Mouse (Mus musculus): ENCODE results near the gene Wdr82.
A peak's percentile ranks its signal among the peaks of the same experiment; 100 is the strongest.

The Wdr82 gene

DNA sequence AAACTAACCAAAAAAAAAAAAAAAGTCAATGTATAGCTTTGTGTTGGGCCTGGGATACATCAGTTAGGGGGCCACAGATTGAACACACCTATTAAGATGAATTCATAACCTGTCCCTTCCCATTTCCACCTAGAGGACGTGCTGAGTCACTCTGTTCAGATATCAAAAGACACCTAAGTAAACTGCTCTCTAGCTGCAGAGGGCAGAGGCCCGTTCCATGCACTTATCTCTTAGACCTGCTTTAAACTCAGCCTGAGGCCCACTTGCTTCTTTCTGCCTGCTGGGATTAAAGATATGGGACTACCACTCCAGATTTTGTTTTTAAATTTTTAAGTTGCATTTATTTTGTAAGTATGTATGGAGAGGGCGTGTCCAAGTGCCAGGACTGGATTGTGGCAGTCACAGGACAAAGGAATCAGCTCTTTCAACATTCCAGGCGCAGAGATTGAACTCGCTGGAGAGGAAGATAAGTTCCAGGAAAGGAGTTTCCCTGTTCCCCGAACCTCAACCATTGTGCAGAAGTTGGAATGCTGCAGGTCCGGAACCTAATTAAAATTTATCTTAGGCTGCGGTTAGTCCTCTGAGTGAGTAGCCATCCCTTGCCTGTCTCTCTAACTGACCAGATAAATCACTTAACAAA lies 57.2 kb downstream of the Wdr82 start:
- no peak for DNase-seq

DNA sequence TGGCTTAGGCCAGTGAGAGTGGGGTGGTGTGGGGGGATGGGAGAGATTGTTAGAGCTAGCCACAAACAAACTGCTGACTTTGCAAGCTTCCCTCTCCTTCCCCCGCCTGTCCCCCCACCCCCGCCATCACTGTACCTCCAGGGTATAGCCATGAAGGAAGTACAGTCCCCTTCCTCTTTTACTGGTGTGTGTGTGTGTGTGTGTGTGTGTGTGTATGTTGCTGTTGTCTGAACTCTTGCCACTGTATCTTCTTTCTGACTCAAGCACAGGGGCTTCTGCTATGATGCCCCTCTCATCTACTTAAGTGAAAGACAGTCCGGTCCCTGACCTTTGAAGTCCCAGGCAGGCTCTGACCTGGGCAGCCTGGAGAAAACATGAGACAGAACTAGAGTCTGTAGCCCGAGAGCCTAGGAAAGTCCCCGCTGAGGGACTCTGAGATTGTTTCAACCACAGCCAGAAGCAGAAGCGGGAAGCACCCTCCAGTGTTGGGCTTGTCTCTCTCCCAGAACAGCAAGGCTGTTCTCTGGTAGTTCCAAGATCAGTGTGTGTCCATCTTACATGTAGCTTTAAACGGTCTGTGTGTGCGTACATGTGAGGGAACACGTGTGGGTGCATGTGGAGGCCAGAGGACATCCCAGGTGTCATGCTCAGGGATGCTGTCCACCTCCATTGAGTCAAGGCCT lies 59.5 kb downstream of the Wdr82 start:
- peak; percentile 43 for DNase-seq

DNA sequence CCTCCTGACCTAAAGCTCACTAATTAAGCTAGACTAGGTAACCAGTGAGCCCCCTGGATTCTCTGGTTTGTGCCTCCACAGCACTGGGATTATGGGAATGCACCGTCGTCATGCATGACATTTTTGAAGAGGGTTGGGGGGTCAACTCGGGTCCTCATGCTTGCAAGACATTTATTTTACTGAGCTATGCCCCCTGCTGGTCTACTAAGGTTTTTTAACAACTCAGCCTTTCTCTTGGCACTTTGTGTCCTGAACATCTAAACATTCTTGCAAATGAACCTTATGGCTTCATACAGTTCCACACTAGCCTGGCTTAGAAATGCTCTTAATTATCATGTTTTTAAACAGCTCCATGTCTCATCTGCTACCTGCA lies 60.0 kb downstream of the Wdr82 start:
- no peak for DNase-seq

DNA sequence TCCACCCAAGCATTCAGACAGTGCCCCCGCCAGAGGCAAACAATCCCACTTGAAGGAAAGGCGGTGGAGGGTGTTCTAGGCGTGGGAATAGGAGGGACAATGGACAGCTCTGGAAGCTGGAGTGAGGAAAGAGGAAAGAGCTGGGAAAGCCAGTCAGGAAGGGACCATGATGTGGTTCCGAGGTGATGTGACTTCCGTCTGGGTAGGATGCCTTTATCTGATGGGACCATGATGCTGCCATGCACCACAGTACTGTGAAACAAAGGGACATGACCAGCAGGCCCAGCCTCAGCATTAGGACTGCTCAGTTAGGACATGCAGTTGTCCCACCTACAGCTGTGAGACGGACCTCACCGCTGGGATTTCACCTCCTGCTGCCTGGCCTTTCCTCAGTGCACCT lies 60.5 kb downstream of the Wdr82 start:
- DNase-seq: no peak

DNA sequence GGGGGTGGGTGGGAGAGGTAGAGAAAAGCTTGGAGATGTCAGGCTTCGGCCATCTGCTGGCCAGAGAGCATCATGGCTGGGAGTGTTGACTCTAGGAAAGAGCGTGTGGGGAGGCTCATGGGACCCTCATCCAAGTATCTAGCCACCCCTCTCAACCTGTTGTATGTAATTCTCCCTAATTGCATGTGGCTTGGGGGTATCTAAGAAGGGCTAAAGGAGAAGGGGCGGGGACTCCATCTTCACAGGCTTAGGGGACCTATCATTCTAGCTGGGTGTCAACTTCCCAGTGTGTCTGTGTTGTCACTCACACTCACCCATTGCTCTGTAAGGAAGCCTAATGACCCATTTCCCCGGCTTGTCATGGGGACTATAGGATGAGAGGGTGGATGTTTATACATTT lies 61.1 kb downstream of the Wdr82 start:
- no peak for DNase-seq

DNA sequence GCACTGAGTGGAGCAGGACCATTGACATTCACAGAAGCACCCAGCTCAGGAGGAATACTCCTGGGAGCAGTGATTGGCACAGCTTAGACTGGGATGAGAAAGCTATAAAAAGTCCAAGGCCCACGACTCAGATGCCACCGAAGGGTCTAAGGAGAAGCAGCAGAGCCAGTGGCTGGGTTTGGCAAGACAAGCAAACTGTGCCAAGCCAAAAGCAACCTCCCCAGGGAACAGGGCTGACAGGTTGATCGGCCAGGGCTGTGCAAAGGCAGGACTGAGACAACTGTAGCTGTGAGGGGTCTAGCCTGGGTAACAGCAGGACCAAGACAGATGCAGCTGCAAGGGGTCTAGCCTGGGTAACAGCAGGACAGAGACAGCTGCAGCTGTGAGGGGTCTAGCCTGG lies 62.2 kb downstream of the Wdr82 start:
- no peak for DNase-seq

DNA sequence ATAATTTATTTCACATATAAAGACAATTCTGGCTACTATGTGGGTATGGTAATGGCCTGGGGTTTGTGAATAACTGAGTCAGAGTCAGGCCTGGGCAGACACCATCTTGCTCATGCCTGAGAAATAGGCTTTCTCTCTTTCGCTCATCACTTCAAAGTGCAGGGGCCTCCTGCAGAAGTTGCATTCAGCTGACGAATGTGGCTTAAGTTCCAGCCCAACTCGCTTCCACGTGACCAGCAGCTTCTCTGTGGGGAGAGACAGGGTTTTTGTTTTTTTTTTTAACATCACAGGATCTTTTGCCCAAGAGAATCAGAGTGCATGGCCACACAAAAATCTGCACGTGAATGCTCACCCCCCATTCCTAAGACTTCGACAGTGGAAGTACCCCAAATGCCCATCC lies 63.2 kb downstream of the Wdr82 start:
- DNase-seq: no peak

DNA sequence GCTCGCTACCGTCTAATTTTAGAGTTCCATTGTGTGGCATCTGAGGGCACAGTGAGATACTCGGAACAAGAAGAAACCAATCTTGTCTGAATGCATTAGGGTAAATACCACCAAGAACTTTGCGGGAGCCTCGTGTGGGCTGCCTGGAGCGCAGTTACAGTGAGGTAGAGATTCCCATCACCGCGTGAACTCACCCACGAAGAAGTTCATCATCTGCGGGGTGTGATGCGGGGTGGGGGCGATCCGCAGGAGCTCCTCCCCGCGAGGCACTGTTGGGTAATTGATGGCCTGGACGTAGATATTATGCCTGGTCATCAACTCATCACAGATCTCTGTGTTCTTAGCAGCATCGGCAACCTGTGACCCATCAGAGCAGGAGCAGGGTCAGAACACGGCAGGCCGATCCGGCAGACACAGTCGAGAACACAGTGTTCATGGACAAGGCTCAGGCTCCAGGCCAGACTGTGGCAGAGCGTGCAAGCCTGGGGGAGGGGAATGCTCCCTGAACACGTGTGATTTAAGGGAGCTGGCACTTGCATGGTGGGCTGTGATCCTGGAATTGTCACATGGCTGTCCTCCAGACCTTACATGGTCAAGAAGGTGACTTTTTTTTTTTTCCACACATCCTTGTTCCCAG lies 64.6 kb downstream of the Wdr82 start:
- DNase-seq: no peak

DNA sequence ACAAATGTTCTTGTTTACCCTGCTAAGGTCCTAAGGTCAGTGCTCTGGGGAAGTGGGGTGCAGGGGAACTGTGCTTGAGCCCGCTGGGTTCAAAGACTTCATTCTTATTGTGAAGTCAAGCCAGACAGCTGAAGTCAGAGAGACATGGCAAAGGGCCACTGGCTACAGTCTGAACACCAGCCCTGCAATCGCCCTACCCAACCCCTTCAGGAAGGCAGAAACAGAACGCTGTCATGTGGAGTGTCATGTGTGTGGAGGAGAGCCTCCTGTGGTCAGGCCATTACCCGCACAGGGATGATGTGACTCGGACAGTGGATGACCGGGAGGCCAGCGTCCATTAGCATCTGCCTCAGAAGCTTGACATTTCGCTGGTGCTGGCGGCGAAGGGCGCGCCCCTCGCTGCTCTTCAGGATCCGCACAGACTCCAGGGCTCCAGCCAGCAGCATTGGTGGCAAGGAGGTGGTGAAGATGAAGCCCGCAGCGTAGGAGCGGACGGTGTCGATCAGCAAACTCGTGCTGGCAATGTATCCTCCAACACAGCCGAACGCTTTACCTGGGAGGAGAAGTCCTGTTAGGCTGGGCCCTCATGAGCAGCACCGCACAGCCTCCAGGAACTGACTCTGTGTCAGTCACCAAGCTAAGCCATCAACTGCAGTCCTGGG lies 65.6 kb downstream of the Wdr82 start:
- no peak for DNase-seq

DNA sequence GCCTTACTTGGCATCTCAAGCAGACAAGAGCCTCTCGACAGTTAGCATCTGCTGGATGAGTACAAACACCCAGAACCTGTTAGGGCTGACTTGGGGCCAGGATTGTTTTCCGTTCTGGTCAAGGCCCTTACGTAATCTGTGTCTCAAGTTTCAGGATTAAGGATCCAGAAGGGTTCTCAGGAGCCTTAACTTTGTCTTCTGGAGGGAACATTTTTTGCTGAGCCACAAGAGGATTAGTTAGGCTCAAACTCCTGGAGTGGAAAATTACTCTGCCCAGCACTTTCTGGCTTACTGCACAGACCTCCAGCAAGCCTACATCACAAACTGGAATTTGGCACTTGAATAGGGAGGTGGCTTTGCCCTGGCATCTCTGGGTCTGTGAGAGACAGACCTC lies 66.1 kb downstream of the Wdr82 start:
- no peak for DNase-seq

DNA sequence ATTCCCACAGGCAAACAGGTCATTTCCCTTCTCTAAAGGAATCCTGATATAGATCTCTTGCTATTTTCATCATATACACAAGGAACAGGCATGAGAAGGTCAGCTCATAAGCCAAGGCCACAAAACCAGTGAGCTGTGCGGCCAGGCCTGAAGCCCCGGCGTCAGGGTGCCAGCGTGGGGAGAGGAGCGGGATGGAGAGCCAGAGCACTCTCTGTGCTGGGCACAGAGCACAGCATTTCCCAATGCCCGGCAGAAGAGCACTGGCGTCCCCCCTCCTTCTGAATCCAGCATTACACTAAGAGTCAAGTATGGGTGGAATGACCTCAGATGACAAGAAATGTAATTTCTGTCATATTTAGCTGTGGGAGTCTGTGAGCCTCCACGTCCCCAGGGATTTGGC lies 66.7 kb downstream of the Wdr82 start:
- no peak for DNase-seq

DNA sequence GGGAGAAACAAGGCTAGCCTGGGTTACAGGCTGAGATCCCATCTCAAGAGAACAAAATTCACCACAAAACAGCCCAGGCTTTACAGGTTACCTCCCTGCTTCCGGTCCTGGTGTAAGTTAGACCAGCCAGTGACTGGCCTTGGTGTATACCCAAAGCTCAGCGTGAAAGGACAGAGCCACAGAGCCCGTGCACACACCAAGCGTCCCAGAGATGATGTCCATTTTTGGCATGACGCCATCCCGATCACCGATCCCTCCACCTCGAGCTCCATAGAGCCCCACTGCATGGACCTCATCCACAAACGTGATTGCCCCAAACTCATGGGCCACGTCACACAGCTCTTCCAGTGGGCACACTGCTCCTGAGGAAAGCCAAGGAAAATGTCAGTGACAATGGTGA lies 67.2 kb downstream of the Wdr82 start:
- DNase-seq: no peak

Measured in liver (tissue).